Mouse (Mus musculus): ENCODE data around the gene Sh3rf3.

Sh3rf3 gene

DNA sequence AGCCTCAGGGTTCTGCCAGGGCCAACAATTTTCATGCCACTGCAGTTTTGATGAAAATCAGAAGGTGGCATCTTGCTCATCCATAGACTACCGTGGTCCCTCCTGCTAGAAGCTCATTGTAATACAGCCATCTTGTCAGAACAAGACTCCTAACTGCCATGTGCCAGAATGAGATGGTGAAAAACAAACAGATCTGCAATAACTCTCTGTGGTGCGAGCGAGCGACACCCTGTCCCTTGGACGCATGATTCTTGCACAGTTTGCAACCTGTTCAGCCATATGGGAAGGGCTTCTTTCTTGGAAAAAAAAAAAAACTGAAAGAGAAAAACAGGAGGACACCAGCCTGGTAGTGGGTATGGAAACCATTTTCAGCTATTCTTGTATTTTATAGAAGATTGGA is 291.5 kb downstream of the Sh3rf3 start:
- no peak for DNase-seq (ENCODE audit: low read depth, low spot score)

GRCm38 (mm10) chr10:59105885-59106284 is 292.7 kb downstream of the Sh3rf3 start:
- no peak for DNase-seq (ENCODE audit: low read depth, low spot score)

GRCm38 (mm10) chr10:59106644-59107043 is 293.5 kb downstream of the Sh3rf3 start:
- DNase-seq (ENCODE audit: low read depth, low spot score) = no peak

- peak; percentile 82 for DNase-seq (ENCODE audit: low read depth, low spot score)
These were observed 295.9 kb downstream of the Sh3rf3 start for GRCm38 (mm10) chr10:59109015-59109414.

- no peak for DNase-seq (ENCODE audit: low read depth, low spot score)
These were observed 297.2 kb downstream of the Sh3rf3 start for GRCm38 (mm10) chr10:59110386-59110785.

- no peak for DNase-seq (ENCODE audit: low read depth, low spot score)
These were observed 299.6 kb downstream of the Sh3rf3 start for GRCm38 (mm10) chr10:59112755-59113154.

GRCm38 (mm10) chr10:59113386-59113785 is 300.2 kb downstream of the Sh3rf3 start:
- DNase-seq (ENCODE audit: low read depth, low spot score) = no peak

GRCm38 (mm10) chr10:59114535-59115291 is 301.6 kb downstream of the Sh3rf3 start:
- DNase-seq (ENCODE audit: low read depth, low spot score) = no peak

- DNase-seq (ENCODE audit: low read depth, low spot score) = no peak
These were observed 302.5 kb downstream of the Sh3rf3 start for GRCm38 (mm10) chr10:59115691-59116090.

- DNase-seq (ENCODE audit: low read depth, low spot score) = no peak
These were observed 303.2 kb downstream of the Sh3rf3 start for GRCm38 (mm10) chr10:59116331-59116730.

GRCm38 (mm10) chr10:59117555-59117954 is 304.4 kb downstream of the Sh3rf3 start:
- no peak for DNase-seq (ENCODE audit: low read depth, low spot score)

DNA sequence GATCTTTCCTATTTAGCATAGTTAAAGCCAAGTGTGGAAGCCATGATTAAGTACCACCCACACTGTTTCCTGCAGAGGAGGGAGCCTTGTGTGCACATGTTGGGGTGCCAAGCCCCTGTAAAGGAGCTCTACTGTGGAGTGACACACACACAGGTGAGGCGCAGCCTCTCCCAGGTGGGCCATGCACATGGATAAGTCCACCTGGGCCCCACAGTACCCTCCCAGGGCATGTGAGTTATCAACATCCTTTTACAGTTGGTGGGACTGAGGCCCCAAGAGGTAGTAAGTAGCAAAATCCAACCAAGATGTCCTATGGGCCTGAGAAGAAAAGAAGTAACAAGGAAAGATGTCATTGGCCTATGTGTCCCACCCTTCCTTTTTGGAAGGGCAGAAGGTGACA is 305.8 kb downstream of the Sh3rf3 start:
- DNase-seq (ENCODE audit: low read depth, low spot score) = no peak

GRCm38 (mm10) chr10:59119811-59120210 is 306.7 kb downstream of the Sh3rf3 start:
- DNase-seq (ENCODE audit: low read depth, low spot score) = no peak

DNA sequence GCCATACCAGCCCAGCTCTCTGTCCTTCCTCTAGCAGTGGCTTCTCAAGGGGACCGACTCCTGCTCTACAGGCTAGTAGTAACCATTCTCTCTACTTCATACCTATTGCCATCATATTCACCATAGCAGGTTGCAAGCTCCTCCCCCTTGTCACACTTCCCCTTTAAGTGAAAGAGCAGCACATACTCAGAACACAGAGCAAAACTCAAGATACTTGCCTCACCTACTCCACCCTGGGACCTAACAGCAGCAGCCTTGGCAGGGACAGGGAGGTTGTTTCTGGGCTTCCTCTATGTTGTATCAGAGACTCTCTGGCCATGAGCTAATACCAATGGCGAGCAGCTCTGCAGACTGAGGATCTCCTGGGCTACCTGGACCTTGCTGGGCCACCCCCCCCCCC is 312.3 kb downstream of the Sh3rf3 start:
- DNase-seq (ENCODE audit: low read depth, low spot score) = no peak

DNA sequence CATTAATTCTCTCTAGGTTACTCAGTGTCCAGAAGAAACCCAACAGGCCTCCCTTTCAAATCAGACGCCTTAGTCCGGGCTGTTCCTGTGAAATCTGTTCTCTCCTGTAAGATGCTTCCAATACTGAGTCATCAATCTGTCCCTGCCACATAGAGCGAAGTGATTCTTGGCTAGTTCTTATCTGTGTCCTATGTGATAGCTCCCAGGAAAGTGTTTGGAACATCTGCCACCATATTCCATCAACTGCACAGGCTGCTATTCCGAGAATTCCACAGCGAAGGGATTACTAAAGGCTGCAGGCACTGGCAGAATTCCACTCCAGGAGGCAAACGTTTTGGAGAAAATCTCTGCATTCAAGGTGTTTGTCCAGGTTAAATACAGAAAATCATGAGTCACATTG is 314.5 kb downstream of the Sh3rf3 start:
- no peak for DNase-seq (ENCODE audit: low read depth, low spot score)

- DNase-seq (ENCODE audit: low read depth, low spot score) = no peak
These were observed 318.9 kb downstream of the Sh3rf3 start for GRCm38 (mm10) chr10:59131926-59132628.

GRCm38 (mm10) chr10:59133478-59134009 is 320.4 kb downstream of the Sh3rf3 start:
- DNase-seq (ENCODE audit: low read depth, low spot score) = no peak

DNA sequence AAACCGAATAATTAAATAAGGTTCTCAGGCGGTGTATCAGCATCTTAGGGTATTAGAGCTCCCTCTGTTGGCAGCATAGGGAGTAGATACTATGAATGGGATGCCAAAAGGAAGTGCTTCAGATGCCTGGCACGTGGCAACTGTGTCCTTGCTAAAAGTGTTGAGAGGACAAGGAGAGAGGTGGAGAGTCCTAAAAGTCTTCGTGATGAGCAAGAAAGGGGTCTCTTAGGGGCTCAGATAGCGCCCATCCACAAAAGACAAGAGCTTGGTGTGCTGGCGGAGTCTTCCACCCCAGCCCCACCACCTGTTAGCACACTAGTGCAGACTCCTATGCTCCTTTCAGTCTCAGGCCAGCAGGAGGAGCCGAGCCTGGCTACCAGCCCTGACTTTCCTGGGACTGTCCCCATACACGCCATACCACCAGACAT is 336.8 kb downstream of the Sh3rf3 start:
- DNase-seq (ENCODE audit: low read depth, low spot score) = peak; percentile 70

GRCm38 (mm10) chr10:59150938-59151657 is 337.9 kb downstream of the Sh3rf3 start:
- DNase-seq (ENCODE audit: low read depth, low spot score) = no peak

DNA sequence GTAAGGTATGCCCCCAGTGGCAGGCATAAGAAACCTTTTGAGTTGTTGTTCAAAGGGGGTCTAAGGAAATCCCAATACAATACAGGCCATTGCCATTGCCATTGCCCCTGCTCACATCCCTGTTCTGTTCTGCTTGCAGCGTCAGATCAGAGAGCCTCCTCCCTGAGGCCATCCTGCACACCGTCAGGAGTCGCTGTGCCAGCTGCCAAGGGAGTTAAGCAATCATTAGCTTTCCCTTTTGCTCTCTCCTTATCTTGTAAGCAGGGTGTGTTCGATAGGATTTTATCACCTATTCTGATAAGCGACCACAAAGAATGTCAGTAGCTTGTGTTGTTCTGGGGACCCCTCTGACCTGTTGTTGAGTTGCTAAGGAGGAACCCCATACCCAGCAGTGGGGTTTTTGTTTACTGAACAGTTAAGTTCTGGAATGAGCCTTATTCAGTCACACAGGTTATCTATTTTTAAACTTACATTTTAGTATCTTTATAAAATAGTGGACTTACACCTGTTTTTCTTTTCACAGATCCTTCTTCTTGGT is 339.5 kb downstream of the Sh3rf3 start:
- no peak for DNase-seq (ENCODE audit: low read depth, low spot score)

- peak; percentile 10 for DNase-seq (ENCODE audit: low read depth, low spot score)
These were observed 345.5 kb downstream of the Sh3rf3 start for GRCm38 (mm10) chr10:59158627-59159026.

All from R1 (cell line).